Mouse (Mus musculus): ENCODE measurements around the gene Erv3.

DNA sequence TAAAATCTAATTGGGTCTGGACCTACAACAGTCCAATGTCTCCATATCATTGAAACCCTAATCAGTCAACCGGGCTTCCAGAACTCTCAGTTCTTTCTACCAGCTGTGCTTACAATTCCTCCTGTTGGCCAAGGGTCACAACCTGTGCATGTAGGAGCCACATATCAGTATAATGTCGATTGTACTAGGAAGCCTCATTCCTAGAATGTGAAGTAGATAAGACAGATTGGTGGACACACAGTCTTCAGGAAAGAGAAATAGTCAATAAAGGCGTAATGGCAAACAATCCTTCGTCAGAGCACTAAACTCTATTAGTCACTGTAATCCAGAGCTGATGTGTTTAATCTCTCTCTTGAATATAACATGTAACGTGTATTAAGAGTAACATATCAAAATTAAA, 9.4 kb upstream of the Erv3 start:
- TF ChIP-seq POLR2A (IDR thresholded peaks at IDR 0.05; ENCODE audit: low read depth, low read length) (no peak), CTCF (IDR thresholded peaks at IDR 0.05; ENCODE audit: borderline replicate concordance, insufficient read depth, low read length) (no peak)

All from embryonic fibroblast, embryonic 13.5 days (primary cell).